Mouse (Mus musculus) intestine, postnatal 0 days (tissue): ENCODE measurements around the gene Itga10. TPM values are rescaled to one million over a fixed set of nuclear protein-coding genes. Genes with fewer than 3 reads are reported as not detected.

Source experiments
- ATAC-seq: fragments of 200-750 bp; cut with Nextera tagmentation; 2 replicates; pipeline ENCODE4 v1.8.0; 2017; ENCODE audit warnings: mild to moderate bottlenecking, moderate TSS enrichment, moderate library complexity
- H3K27ac ChIP-seq: fragments of 300-500 bp; sonication (generic); 2 replicates; pipeline ENCODE4 v1.5.1; 2014; ENCODE audit warnings: mild to moderate bottlenecking, low read depth, low read length, moderate library complexity
- H3K27me3 ChIP-seq: fragments of 300-500 bp; sonication (generic); replicated peaks from 2 replicates; pipeline ENCODE4 v1.6.1; 2014; ENCODE audit warnings: low read length, mixed read lengths; ENCODE audit not compliant: control insufficient read depth, insufficient read depth
- H3K36me3 ChIP-seq: fragments of 300-500 bp; sonication (generic); 2 replicates; pipeline ENCODE4 v1.6.1; 2014; ENCODE audit warnings: mild to moderate bottlenecking, moderate library complexity; ENCODE audit not compliant: control insufficient read depth, insufficient read depth
- H3K4me1 ChIP-seq: fragments of 300-500 bp; sonication (generic); replicated peaks from 2 replicates; pipeline ENCODE4 v1.6.1; 2014; ENCODE audit warnings: antibody characterized with exemption, low read length, mixed read lengths; ENCODE audit not compliant: control insufficient read depth, insufficient read depth
- H3K4me2 ChIP-seq: fragments of 300-500 bp; sonication (generic); replicated peaks from 2 replicates; pipeline ENCODE4 v1.6.1; 2014; ENCODE audit warnings: low read depth, mild to moderate bottlenecking, moderate library complexity
- H3K4me3 ChIP-seq: fragments of 300-500 bp; sonication (generic); 2 replicates; pipeline ENCODE4 v1.5.1; 2014; ENCODE audit warnings: low read depth, low read length
- H3K9ac ChIP-seq: fragments of 300-500 bp; sonication (generic); 2 replicates; pipeline ENCODE4 v1.6.1; 2014; ENCODE audit warnings: mild to moderate bottlenecking, low read depth, low read length
- H3K9me3 ChIP-seq: fragments of 300-500 bp; sonication (generic); 2 replicates; pipeline ENCODE4 v1.6.1; 2016; ENCODE audit warnings: mixed run types; ENCODE audit not compliant: control insufficient read depth
- CTCF ChIP-seq: sonication (generic); IDR thresholded peaks from 2 replicates; pipeline ENCODE4 v1.5.1; 2016; ENCODE audit warnings: low read depth, mild to moderate bottlenecking, control low read depth, antibody characterized with exemption, moderate library complexity
- WGBS: fragments of 180-500 bp; shearing (Covaris S2); extraction: QIAGEN DNeasy Blood & Tissue Kit; methylation state at CpG from one replicate; pipeline ENCODE4 v1.1.7; 2014; 5-methylcytosine and 5-hydroxymethylcytosine counted together
- polyA plus RNA-seq: library from polyadenylated mRNA; unstranded; fragments of >200 nt; fragmentation: Nextera tagmentation; extraction: Ambion mirVana; gene quantifications from 2 replicates; pipeline ENCODE4 v1.2.1, GENCODE M21; 2015

The Itga10 gene
- polyA plus RNA-seq, 1 experiment from 2014 or later = 0.17 TPM

DNA sequence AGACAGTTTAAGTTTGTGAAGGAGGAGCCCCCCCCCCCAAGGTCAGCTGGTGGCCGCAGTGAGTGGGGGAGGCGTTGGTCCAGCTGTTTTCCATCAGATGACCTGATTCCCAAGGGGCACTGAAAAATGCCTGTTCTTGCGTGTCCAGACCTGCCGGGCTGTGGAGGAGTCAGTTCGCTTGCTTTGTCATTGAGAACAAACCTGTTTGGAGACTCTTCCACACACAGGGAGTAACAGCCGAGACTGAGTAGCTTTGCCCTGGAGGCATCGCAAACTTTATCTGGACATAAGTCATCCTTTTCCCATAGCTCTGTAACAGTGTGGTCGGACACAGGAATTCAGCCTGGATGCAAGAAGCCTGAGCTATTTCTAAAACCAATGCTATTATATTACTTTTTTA, 29.1 kb downstream of the Itga10 start:
- Histone ChIP-seq H3K9ac (no peak overlapping the region), H3K27ac (no peak overlapping the region), H3K27me3 (no peaks in the 10 kb centered on the region; the same call in 1 of the 2 replicates), H3K9me3 (no peaks in the 10 kb centered on the region), H3K36me3 (no peaks in the 10 kb centered on the region), H3K4me1 (no peaks in the 10 kb centered on the region), H3K4me2 (no peak overlapping the region), H3K4me3 (no peak overlapping the region)
- no peak for ATAC-seq
- no peak for TF ChIP-seq CTCF
- 55% methylated on average over 8 of the region's 8 CpGs for WGBS

DNA sequence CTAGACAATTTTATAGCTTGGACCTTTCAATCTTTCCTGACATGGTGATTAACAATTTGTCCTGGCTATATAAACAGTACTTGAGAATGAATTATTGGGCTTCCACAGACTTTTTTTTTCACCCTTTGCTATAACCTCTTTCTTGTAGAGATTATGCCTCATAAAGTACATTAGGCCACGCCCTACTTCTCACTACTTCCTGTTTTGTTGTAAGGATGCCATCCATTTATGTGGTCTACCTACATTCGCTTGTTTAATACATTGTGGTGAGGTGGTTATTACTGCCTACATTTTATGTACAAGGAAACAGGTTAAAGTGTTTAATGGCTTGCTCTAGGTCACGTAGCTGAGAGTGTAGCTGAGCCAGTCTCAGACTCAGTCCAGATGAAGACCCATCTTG, 29.8 kb downstream of the Itga10 start:
- no peak overlapping the region for H3K4me2 ChIP-seq
- H3K27me3 ChIP-seq = no peaks in the 10 kb centered on the region; the same call in 1 of the 2 replicates
- no peak overlapping the region for H3K9ac ChIP-seq
- H3K27ac ChIP-seq = no peak overlapping the region
- no peaks in the 10 kb centered on the region for H3K9me3 ChIP-seq
- no peak for TF ChIP-seq CTCF
- no peak overlapping the region for H3K4me3 ChIP-seq
- no peak for ATAC-seq
- H3K4me1 ChIP-seq = no peaks in the 10 kb centered on the region
- no peaks in the 10 kb centered on the region for H3K36me3 ChIP-seq
- WGBS = 56% methylated on average over 3 of the region's 3 CpGs

DNA sequence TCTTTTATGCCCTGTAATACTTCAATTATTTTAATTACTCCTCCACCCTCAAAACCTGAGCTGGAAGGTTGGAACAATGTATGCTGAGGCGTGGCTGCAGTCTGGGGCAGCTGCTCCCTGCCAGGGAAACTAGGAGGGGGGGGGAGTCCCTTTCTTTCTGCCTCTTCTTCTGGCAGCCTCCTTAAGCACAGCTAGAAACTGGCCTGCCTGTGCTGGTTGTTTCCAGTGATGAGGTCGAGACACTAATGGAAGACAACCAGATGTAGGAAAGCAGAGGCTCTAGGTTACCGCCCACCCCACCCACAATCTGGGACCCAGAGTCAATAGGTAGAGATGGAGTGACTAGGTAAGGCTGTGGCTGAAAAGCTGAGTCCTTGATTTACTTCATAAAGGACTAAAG, 30.3 kb downstream of the Itga10 start:
- TF ChIP-seq CTCF = no peak
- H3K36me3 ChIP-seq = no peaks in the 10 kb centered on the region
- H3K27me3 ChIP-seq = no peaks in the 10 kb centered on the region; the same call in 1 of the 2 replicates
- H3K9ac ChIP-seq = no peak overlapping the region
- 47% methylated on average over 3 of the region's 3 CpGs for whole genome bisulfite sequencing
- no peak overlapping the region for H3K4me2 ChIP-seq
- H3K4me3 ChIP-seq = no peak overlapping the region
- H3K9me3 ChIP-seq = no peaks in the 10 kb centered on the region
- no peak overlapping the region for H3K27ac ChIP-seq
- 0 out of 2 replicates have a peak, but pooled peaks have one; percentile 29 for ATAC-seq
- no peaks in the 10 kb centered on the region for H3K4me1 ChIP-seq

DNA sequence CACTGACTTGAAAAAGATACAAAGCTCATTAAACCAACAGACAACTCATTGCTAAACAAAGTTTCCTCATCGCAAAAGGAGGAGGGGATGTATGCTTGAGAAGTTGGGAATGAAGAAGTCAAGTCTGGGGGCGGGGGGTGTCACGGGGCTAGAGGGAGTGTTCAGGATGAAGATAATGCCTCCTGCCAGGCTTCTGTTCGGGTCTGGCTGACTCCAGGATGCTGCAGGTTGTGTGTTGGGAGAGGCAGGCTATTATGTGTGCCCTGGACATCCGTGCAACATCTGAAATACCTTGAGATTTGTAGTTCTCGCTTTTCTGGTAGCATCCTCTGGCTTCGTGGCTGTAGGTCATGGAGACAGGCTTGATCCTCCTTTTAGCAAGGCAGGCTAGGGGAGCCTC, 33.1 kb downstream of the Itga10 start:
- 74% methylated on average over 7 of the region's 7 CpGs for WGBS
- Histone ChIP-seq H3K4me3 (no peak overlapping the region), H3K4me1 (no peaks in the 10 kb centered on the region), H3K27me3 (0 out of 2 replicates have a peak, but pooled peaks cover 3% of the 10 kb centered on the region), H3K9ac (no peak overlapping the region), H3K9me3 (no peaks in the 10 kb centered on the region), H3K36me3 (no peaks in the 10 kb centered on the region), H3K4me2 (no peak overlapping the region), H3K27ac (no peak overlapping the region)
- ATAC-seq = no peak
- TF ChIP-seq CTCF = no peak

DNA sequence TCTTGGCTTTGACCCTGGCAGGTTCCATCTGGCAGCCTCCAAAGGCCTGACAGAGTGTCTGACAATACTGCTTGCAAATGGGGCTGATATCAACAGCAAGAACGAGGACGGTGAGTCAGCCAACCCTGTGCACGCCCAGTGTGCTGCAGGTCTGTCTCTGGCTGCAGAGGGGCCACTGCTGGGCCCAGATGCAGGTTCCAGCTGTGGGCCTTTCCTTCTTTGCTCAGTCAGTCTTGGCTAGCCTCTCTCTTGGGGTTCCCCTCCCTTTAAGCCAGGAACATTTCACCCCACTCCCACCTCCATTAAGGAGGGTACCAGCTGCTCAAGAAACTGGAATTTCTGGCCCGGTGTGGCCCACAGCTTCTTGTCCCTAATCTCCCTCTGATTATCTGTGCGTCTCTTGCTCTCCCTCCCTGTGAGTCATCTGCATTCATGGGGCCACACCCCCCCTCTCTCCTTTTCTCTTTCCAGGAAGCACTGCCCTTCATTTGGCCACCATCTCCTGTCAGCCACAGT, 33.8 kb downstream of the Itga10 start:
- Histone ChIP-seq H3K9me3 (no peaks in the 10 kb centered on the region), H3K4me2 (no peak overlapping the region), H3K27ac (no peak overlapping the region), H3K36me3 (no peaks in the 10 kb centered on the region), H3K4me3 (no peak overlapping the region), H3K9ac (no peak overlapping the region), H3K4me1 (no peaks in the 10 kb centered on the region), H3K27me3 (0 out of 2 replicates have a peak, but pooled peaks cover 3% of the 10 kb centered on the region)
- no peak for TF ChIP-seq CTCF
- WGBS = 15% methylated on average over 5 of the region's 5 CpGs
- peak; percentile 57 for ATAC-seq

DNA sequence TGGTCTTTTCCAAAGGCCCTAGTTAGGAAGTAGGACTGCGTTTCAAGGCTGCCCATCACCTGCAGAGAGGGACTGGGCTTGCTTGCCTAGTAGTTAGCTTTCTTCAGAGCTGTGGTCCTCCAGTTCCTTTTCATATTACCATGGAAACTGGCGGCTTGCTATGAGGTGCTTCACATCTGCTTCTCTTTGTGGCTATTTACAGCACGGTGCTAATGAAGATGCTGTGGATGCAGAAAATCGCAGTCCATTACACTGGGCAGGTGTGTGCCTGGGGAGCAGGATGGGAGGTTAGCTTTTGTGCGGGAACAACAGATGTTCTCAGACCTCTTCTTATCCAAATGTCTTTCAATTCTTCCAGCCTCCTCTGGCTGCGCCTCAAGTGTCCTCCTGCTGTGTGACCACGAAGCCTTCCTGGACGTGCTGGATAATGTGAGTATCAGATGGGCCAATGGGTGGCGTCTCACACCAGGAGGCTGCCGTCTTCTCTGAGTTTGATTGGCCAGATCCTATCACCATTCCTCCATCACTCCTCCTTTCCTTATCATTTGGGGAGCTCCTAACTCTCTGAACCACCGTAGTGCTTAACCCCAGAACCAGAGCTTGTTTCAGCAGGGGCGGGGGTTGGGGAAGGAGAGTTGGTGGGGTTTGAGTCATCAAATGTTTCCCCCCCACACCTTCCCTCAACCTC, 35.0 kb downstream of the Itga10 start:
- Histone ChIP-seq H3K9me3 (no peaks in the 10 kb centered on the region), H3K9ac (no peak overlapping the region), H3K4me1 (no peaks in the 10 kb centered on the region), H3K27me3 (peaks cover 7% of the 10 kb centered on the region; the same call in 1 of the 2 replicates), H3K36me3 (no peaks in the 10 kb centered on the region), H3K4me2 (no peak overlapping the region), H3K4me3 (no peak overlapping the region), H3K27ac (no peak overlapping the region)
- TF ChIP-seq CTCF = no peak
- WGBS = 53% methylated on average over 12 of the region's 12 CpGs
- ATAC-seq = no peak
